In the genomic region with DNA sequence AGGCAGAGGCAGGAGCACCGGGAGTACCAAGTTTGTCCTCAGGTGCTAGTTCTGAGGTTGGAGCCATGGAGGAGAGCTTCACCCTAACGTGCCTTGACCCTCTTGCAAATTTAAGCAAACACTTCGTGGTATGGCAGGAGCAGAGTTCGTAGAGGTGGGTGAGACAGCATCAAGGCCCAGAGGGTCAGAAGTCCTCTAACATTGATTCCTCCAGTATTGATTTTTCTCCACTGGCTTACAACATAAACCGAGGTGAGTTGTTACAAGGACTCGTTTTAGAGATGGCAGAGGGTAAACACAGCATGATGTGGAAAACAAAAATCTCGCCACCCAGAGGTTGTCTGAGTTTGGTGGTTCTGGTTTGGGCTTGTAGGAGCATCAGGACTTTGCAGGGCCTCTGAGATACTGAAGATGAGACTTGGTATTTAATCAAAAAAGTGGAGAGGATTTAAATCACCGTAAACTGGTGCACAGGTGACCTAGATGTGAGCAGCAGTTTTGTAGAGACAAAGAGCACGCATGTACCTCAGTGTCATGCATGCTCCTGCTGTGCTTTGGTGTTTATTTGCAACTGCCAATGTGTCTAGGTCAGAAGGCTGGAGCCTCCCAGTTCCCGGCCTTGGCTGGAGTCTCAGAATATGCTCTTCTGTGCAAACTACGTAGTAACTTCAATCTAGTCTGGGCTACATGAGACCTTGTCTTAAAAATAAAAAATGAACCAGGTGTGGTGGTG, we compare ENCODE assay signal across 19 mouse cellular contexts. TPM values are rescaled to one million over a fixed set of nuclear protein-coding genes. Genes with fewer than 3 reads are reported as not detected.
"Had no signal": no experiment of that assay in that cellular context is flagged by ENCODE, and none has a peak within 500 bp of the region (broad histone marks: within the 10 kb centered on the region; RNA-seq: fewer than 3 reads in every experiment).

No protein-coding gene starts in this region.

- H3K9ac ChIP-seq: lung, embryonic 14.5 days; midbrain, embryonic 12.5 days; stomach, embryonic 15.5 days had no signal

- DNase-seq: kidney, adult 18-20 months; kidney, postnatal 10 days; kidney, postnatal 4 days; lung, embryonic 14.5 days; lung, postnatal 10 days; lung, postnatal 4 days; right cerebral cortex, postnatal 14 days; thymus, postnatal 36 days had no signal

- H3K27ac ChIP-seq: layer of hippocampus, adult 2 months; left cerebral cortex, adult 2 months; limb, embryonic 10.5 days; midbrain, embryonic 12.5 days; stomach, embryonic 15.5 days had no signal

- H3K4me3 ChIP-seq: layer of hippocampus, adult 2 months; left cerebral cortex, adult 2 months; limb, embryonic 10.5 days; megakaryocyte, embryonic 14.5 days; midbrain, embryonic 12.5 days; stomach, embryonic 15.5 days had no signal

- H3K4me2 ChIP-seq: lung, embryonic 14.5 days; midbrain, embryonic 12.5 days; stomach, embryonic 15.5 days had no signal

- H3K9me3 ChIP-seq: limb, embryonic 10.5 days; stomach, embryonic 15.5 days had no signal

- H3K4me1 ChIP-seq: megakaryocyte, embryonic 14.5 days; midbrain, embryonic 12.5 days; stomach, embryonic 15.5 days had no signal

- H3K36me3 ChIP-seq: limb, embryonic 10.5 days; midbrain, embryonic 12.5 days; stomach, embryonic 15.5 days had no signal

- H3K27me3 ChIP-seq: midbrain, embryonic 12.5 days; stomach, embryonic 15.5 days had no signal

- ATAC-seq: inflammation-experienced regulatory T-cells, adult 6 months had no signal

RNA-seq across cellular contexts. Expression of gene Slc10a1, which starts 7.6 kb away (rescaled TPM):
- total RNA-seq: layer of hippocampus, adult 2 months; layer of hippocampus, postnatal 10 days; left cerebral cortex, adult 2 months; left cerebral cortex, postnatal 14 days; midbrain, postnatal 0 days had no signal
- polyA plus RNA-seq: spleen, adult 2 months had no signal
